Mouse (Mus musculus): ENCODE results near the gene Ak1.

Gene Ak1

GRCm38 (mm10) chr2:32601417-32602065 is 20.0 kb upstream of the Ak1 start:
- DNase-seq, result peak; percentile 59 to 72

GRCm38 (mm10) chr2:32602600-32603054 is 18.9 kb upstream of the Ak1 start:
- peak; percentile 87 to 88 for DNase-seq

- no peak for DNase-seq
Observed at GRCm38 (mm10) chr2:32604631-32605030, 16.9 kb upstream of the Ak1 start.

GRCm38 (mm10) chr2:32606161-32607142 is 15.1 kb upstream of the Ak1 start:
- peak; percentile 86 to 89 for DNase-seq

GRCm38 (mm10) chr2:32607262-32607947 is 14.2 kb upstream of the Ak1 start:
- DNase-seq, result peak; percentile 79 to 81

- DNase-seq, result peak; percentile 81 to 82
Observed at GRCm38 (mm10) chr2:32608141-32608777, 13.3 kb upstream of the Ak1 start.

- DNase-seq, result no peak
Observed at GRCm38 (mm10) chr2:32608778-32609435, 12.7 kb upstream of the Ak1 start.

- DNase-seq, result peak; percentile 66 to 69
Observed at GRCm38 (mm10) chr2:32610610-32611229, 10.8 kb upstream of the Ak1 start.

GRCm38 (mm10) chr2:32612274-32612673 is 9.3 kb upstream of the Ak1 start:
- no peak for DNase-seq

- DNase-seq, result no peak
Observed at GRCm38 (mm10) chr2:32617109-32617508, 4.4 kb upstream of the Ak1 start.

- no peak for DNase-seq
Observed at GRCm38 (mm10) chr2:32617601-32618000, 4.0 kb upstream of the Ak1 start.

- no peak for DNase-seq
Observed at GRCm38 (mm10) chr2:32618051-32618450, 3.5 kb upstream of the Ak1 start.

GRCm38 (mm10) chr2:32620682-32621516 is 659 bp upstream of the Ak1 start:
- peak; percentile 53 to 67 for DNase-seq

- no peak for DNase-seq
Observed at GRCm38 (mm10) chr2:32624111-32624748, 2.7 kb downstream of the Ak1 start.

- DNase-seq, result peak; percentile 75 to 79
Observed at GRCm38 (mm10) chr2:32625212-32625872, 3.8 kb downstream of the Ak1 start.

- peak; percentile 52 to 64 for DNase-seq
Observed at GRCm38 (mm10) chr2:32625873-32626694, 4.5 kb downstream of the Ak1 start.

GRCm38 (mm10) chr2:32627266-32628043 is 5.9 kb downstream of the Ak1 start:
- no peak for DNase-seq

- no peak for DNase-seq
Observed at GRCm38 (mm10) chr2:32628044-32628550, 6.5 kb downstream of the Ak1 start.
